Mouse (Mus musculus) retina, adult 2 months (tissue): ENCODE results near the gene March10.

Source experiments
- DNase-seq: peaks from one replicate; pipeline ENCODE4 v3.0.0-alpha.2; 2012; ENCODE audit warnings: low read depth, low spot score

Gene March10

GRCm38 (mm10) chr11:105407846-105408441 is 48.6 kb downstream of the March10 start:
- DNase-seq: no peak

- no peak for DNase-seq
Observed at GRCm38 (mm10) chr11:105402355-105402754, 54.2 kb downstream of the March10 start.

GRCm38 (mm10) chr11:105390290-105390689 is 66.2 kb downstream of the March10 start:
- no peak for DNase-seq

GRCm38 (mm10) chr11:105388636-105389035 is 67.9 kb downstream of the March10 start:
- no peak for DNase-seq

- DNase-seq: no peak
Observed at GRCm38 (mm10) chr11:105385266-105385665, 71.3 kb downstream of the March10 start.

GRCm38 (mm10) chr11:105375821-105376235 is 80.7 kb downstream of the March10 start:
- DNase-seq: no peak

GRCm38 (mm10) chr11:105374526-105375175 is 81.9 kb downstream of the March10 start:
- no peak for DNase-seq

GRCm38 (mm10) chr11:105373881-105374280 is 82.7 kb downstream of the March10 start:
- no peak for DNase-seq

GRCm38 (mm10) chr11:105371818-105372217 is 84.7 kb downstream of the March10 start:
- no peak for DNase-seq

- DNase-seq: no peak
Observed at GRCm38 (mm10) chr11:105369526-105370386, 86.8 kb downstream of the March10 start.

GRCm38 (mm10) chr11:105368833-105369232 is 87.7 kb downstream of the March10 start:
- no peak for DNase-seq

- no peak for DNase-seq
Observed at GRCm38 (mm10) chr11:105367163-105367562, 89.4 kb downstream of the March10 start.

- DNase-seq: no peak
Observed at GRCm38 (mm10) chr11:105366051-105366450, 90.5 kb downstream of the March10 start.

GRCm38 (mm10) chr11:105365611-105366010 is 90.9 kb downstream of the March10 start:
- no peak for DNase-seq

- DNase-seq: no peak
Observed at GRCm38 (mm10) chr11:105364386-105365065, 92.0 kb downstream of the March10 start.

GRCm38 (mm10) chr11:105363598-105364385 is 92.7 kb downstream of the March10 start:
- DNase-seq: no peak

GRCm38 (mm10) chr11:105362946-105363597 is 93.5 kb downstream of the March10 start:
- DNase-seq: no peak

GRCm38 (mm10) chr11:105362041-105362765 is 94.3 kb downstream of the March10 start:
- no peak for DNase-seq

- DNase-seq: no peak
Observed at GRCm38 (mm10) chr11:105356301-105356700, 100.2 kb downstream of the March10 start.

GRCm38 (mm10) chr11:105353891-105354280 is 102.6 kb downstream of the March10 start:
- DNase-seq: no peak
